ENCODE assay signal across 8 mouse cellular contexts in the genomic region with DNA sequence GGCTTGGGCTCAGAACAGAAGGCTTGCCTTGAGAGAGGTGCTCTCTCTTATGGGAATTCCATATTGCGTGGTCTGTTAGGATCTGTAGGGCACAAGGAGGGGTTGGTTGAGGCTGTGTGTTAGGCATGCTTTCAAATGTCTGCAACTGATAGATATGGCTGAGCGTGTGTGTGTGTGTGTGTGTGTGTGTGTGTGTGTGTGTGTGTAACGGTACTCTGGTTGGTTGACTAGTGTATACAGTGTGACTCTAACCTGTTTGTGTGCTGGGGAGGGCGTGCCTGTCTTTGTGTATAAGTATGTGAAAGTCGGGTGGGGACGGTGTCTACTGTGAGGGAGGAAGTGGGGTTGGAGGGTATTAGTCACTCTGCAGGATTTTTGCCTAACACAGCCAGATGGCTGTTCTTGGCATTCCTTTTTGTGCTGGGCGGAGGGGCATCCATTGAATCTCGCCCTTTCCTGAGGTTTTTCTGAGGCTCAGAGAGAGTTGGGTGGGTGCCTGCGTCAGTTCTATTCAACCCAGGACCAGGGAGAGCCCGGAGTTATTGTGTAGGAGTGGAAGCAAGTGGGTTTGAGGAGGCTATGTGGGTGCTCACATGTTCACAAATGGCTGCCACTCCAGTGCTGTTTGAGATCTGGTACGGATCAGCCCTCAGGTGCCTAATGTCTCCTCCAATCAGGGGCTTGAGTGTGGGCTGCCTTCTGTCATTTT. TPM values are rescaled to one million over a fixed set of nuclear protein-coding genes. Genes with fewer than 3 reads are reported as not detected.
DNase-seq lines count a peak whose midpoint lies in the region; ATAC-seq and TF ChIP-seq lines count a peak whose summit lies in the region.

No protein-coding gene starts in this region.

- TF ChIP-seq CTCF in forebrain, postnatal 0 days (IDR thresholded peaks at IDR 0.05; ENCODE audit: low read depth), result no peak

- H3K9me3 ChIP-seq in ES-E14 (ENCODE audit: control insufficient read depth, insufficient read depth, low read depth, low read length), result no peaks in the 10 kb centered on the region
- H3K9me3 ChIP-seq in forebrain, postnatal 0 days (ENCODE audit: low read length), result no peaks in the 10 kb centered on the region
- no peaks in the 10 kb centered on the region for H3K9me3 ChIP-seq in hindbrain, embryonic 15.5 days

- peak overlapping the region; percentile 85 for H3K4me2 ChIP-seq in forebrain, postnatal 0 days (ENCODE audit: low read depth)
- peak overlapping the region; percentile 70 for H3K4me2 ChIP-seq in hindbrain, embryonic 15.5 days

- H3K4me3 ChIP-seq in ES-E14 (ENCODE audit: insufficient read depth in 1 of 2, low read depth in 1 of 2, low read length in 2 of 2, poor library complexity in 1 of 2, severe bottlenecking in 1 of 2), result peak overlapping the region; percentile 54 to 55
- H3K4me3 ChIP-seq in forebrain, postnatal 0 days (ENCODE audit: low read depth, low read length), result peak overlapping the region; percentile 67
- peak overlapping the region; percentile 57 for H3K4me3 ChIP-seq in hindbrain, embryonic 15.5 days

- 5% methylated on average over 11 of the region's 11 CpGs for WGBS in forebrain, postnatal 0 days
- 22% methylated on average over 11 of the region's 11 CpGs for WGBS in hindbrain, embryonic 15.5 days

- H3K4me1 ChIP-seq in ES-E14 (ENCODE audit: control insufficient read depth in 2 of 2, insufficient read depth in 2 of 2, low read length in 2 of 2, poor library complexity in 1 of 2), result peaks cover 0 to 17% of the 10 kb centered on the region in 2 experiments; a peak in 1 of 4 replicates
- peaks cover 15% of the 10 kb centered on the region for H3K4me1 ChIP-seq in forebrain, postnatal 0 days (ENCODE audit: insufficient read depth)
- peaks cover 42% of the 10 kb centered on the region for H3K4me1 ChIP-seq in hindbrain, embryonic 15.5 days (replicated peaks)

- no peaks in the 10 kb centered on the region for H3K36me3 ChIP-seq in ES-E14 (ENCODE audit: control insufficient read depth, insufficient read depth, low read length, poor library complexity, severe bottlenecking)
- H3K36me3 ChIP-seq in forebrain, postnatal 0 days (ENCODE audit: insufficient read depth), result peaks cover 25% of the 10 kb centered on the region
- peaks cover 22% of the 10 kb centered on the region for H3K36me3 ChIP-seq in hindbrain, embryonic 15.5 days

- H3K9ac ChIP-seq in ES-E14 (ENCODE audit: insufficient read depth, low read depth, low read length, poor library complexity, severe bottlenecking), result peak overlapping the region; percentile 57; the same call in 1 of the 2 replicates
- H3K9ac ChIP-seq in forebrain, postnatal 0 days, result peak overlapping the region; percentile 61
- peak overlapping the region; percentile 65 for H3K9ac ChIP-seq in hindbrain, embryonic 15.5 days

- no peak overlapping the region for H3K27ac ChIP-seq in ES-E14 (ENCODE audit: insufficient read depth, low read depth, low read length, poor library complexity, severe bottlenecking)
- peak overlapping the region; percentile 96 for H3K27ac ChIP-seq in forebrain, postnatal 0 days (ENCODE audit: low read depth, low read length)
- H3K27ac ChIP-seq in hindbrain, embryonic 15.5 days (replicated peaks), result peak overlapping the region; percentile 92

- ATAC-seq in cerebellum, adult (ENCODE audit: insufficient number of reproducible peaks, low FRiP score, low TSS enrichment), result peak; percentile 6; the same call in 1 of the 2 replicates
- ATAC-seq in forebrain, postnatal 0 days, result peak; percentile 65
- peak; percentile 55 for ATAC-seq in hindbrain, embryonic 15.5 days (ENCODE audit: low FRiP score, low read depth)

- H3K27me3 ChIP-seq in forebrain, postnatal 0 days (ENCODE audit: insufficient read depth, low read length), result no peaks in the 10 kb centered on the region
- H3K27me3 ChIP-seq in hindbrain, embryonic 15.5 days, result no peaks in the 10 kb centered on the region

- in situ Hi-C loops in ES-E14 (cut with MboI; ENCODE audit: low sequenced_read_pairs in 2 of 2, unreplicated experiment in 2 of 2), result no loop called here

- no peak for DNase-seq in ES-E14 (ENCODE audit: low read depth, low spot score)
- peak; percentile 82 for DNase-seq in forebrain, postnatal 0 days
- DNase-seq in left cerebral cortex, adult 18-20 months (ENCODE audit: low spot score in 2 of 2), result peak; percentile 82 to 88
- DNase-seq in lung, postnatal 25 days (ENCODE audit: low spot score), result peak; percentile 85
- DNase-seq in right cerebral cortex, postnatal 4 days, result peak; percentile 47
- no peak for DNase-seq in adipocyte (ENCODE audit: low spot score)

TF ChIP-seq in ES-E14, 5 proteins besides CTCF, POLR2A, EP300 and RAD21:
- no peak for TF ChIP-seq HCFC1 (IDR thresholded peaks at IDR 0.05; ENCODE audit: borderline replicate concordance, insufficient read depth, low read length)
- no peak for TF ChIP-seq ZNF384 (IDR thresholded peaks at IDR 0.05; ENCODE audit: low read depth, low read length)
- no peak for TF ChIP-seq MAFK (IDR thresholded peaks at IDR 0.05; ENCODE audit: insufficient read depth, low read depth, low read length)
- no peak for TF ChIP-seq CHD2 (IDR thresholded peaks at IDR 0.05; ENCODE audit: low read depth, low read length)
- TF ChIP-seq ZC3H11A (IDR thresholded peaks at IDR 0.05; ENCODE audit: borderline replicate concordance, low read depth, low read length), result no peak

RNA-seq across cellular contexts. Expression of a gene that starts 0.8 kb away (rescaled TPM):
- 4.0 and 7.1 TPM in 2 replicates for total RNA-seq in ES-E14 (2012; rRNA removed)
- 50.7 and 53.1 TPM in 2 replicates for total RNA-seq in forebrain, postnatal 0 days (2014; rRNA removed)
- 93.3 and 106 TPM in 2 replicates for polyA plus RNA-seq in forebrain, postnatal 0 days (2015; fragmentation: Nextera tagmentation; extraction: Ambion mirVana)
- polyA plus RNA-seq in hindbrain, embryonic 15.5 days (2015; fragmentation: Nextera tagmentation; extraction: Ambion mirVana), result 74.7 and 90.5 TPM in 2 replicates
- total RNA-seq in left cerebral cortex, adult 18-20 months (2021), result 100 to 1,000 TPM; 118 to 125 TPM

RNA-seq across cellular contexts. Expression of a gene that starts 2.6 kb away (rescaled TPM):
- 0.45 and 1.5 TPM in 2 replicates for total RNA-seq in ES-E14 (2012; rRNA removed)
- 5.2 and 6.4 TPM in 2 replicates for total RNA-seq in forebrain, postnatal 0 days (2014; rRNA removed)
- polyA plus RNA-seq in forebrain, postnatal 0 days (2015; fragmentation: Nextera tagmentation; extraction: Ambion mirVana), result 1.6 and 1.9 TPM in 2 replicates
- 2.6 and 3.2 TPM in 2 replicates for polyA plus RNA-seq in hindbrain, embryonic 15.5 days (2015; fragmentation: Nextera tagmentation; extraction: Ambion mirVana)
- total RNA-seq in left cerebral cortex, adult 18-20 months (2021), result 1 to 10 TPM; 4.3 to 5.6 TPM

RNA-seq across cellular contexts. Expression of a gene that starts 27.0 kb away (rescaled TPM):
- total RNA-seq in ES-E14 (2012; rRNA removed), result 0.63 and 1.2 TPM in 2 replicates
- 1.8 and 6.1 TPM in 2 replicates for total RNA-seq in forebrain, postnatal 0 days (2014; rRNA removed)
- 1.4 and 1.7 TPM in 2 replicates for polyA plus RNA-seq in forebrain, postnatal 0 days (2015; fragmentation: Nextera tagmentation; extraction: Ambion mirVana)
- 2.3 and 2.6 TPM in 2 replicates for polyA plus RNA-seq in hindbrain, embryonic 15.5 days (2015; fragmentation: Nextera tagmentation; extraction: Ambion mirVana)
- total RNA-seq in left cerebral cortex, adult 18-20 months (2021), result 1 to 10 TPM; 6.7 to 7.3 TPM

RNA-seq across cellular contexts. Expression of a gene that starts 33.9 kb away (rescaled TPM):
- 30.6 and 31.9 TPM in 2 replicates for total RNA-seq in ES-E14 (2012; rRNA removed)
- 26.6 and 29.3 TPM in 2 replicates for total RNA-seq in forebrain, postnatal 0 days (2014; rRNA removed)
- polyA plus RNA-seq in forebrain, postnatal 0 days (2015; fragmentation: Nextera tagmentation; extraction: Ambion mirVana), result 14.6 and 15.0 TPM in 2 replicates
- polyA plus RNA-seq in hindbrain, embryonic 15.5 days (2015; fragmentation: Nextera tagmentation; extraction: Ambion mirVana), result 25.4 and 28.7 TPM in 2 replicates
- total RNA-seq in left cerebral cortex, adult 18-20 months (2021), result 10 to 100 TPM; 39.9 to 43.2 TPM

RNA-seq across cellular contexts. Expression of a gene that starts 41.8 kb away (rescaled TPM):
- 50.0 and 62.7 TPM in 2 replicates for total RNA-seq in ES-E14 (2012; rRNA removed)
- total RNA-seq in forebrain, postnatal 0 days (2014; rRNA removed), result 60.6 and 62.2 TPM in 2 replicates
- 85.7 and 99.2 TPM in 2 replicates for polyA plus RNA-seq in forebrain, postnatal 0 days (2015; fragmentation: Nextera tagmentation; extraction: Ambion mirVana)
- polyA plus RNA-seq in hindbrain, embryonic 15.5 days (2015; fragmentation: Nextera tagmentation; extraction: Ambion mirVana), result 88.6 and 94.7 TPM in 2 replicates
- total RNA-seq in left cerebral cortex, adult 18-20 months (2021), result 10 to 100 TPM; 38.9 to 44.2 TPM

Comparison
In these comparisons a context has a peak if more than half of its experiments do, and no peak if none do; other contexts are left out.
1. DNase-seq: peak in forebrain, postnatal 0 days (single experiment), left cerebral cortex, adult 18-20 months (2 of 2), lung, postnatal 25 days (single experiment) and right cerebral cortex, postnatal 4 days (single experiment); none in ES-E14 (single experiment) and adipocyte (single experiment).
2. ATAC-seq: peak in every context shown above with its lines; median percentile 65 in forebrain, postnatal 0 days; 55 in hindbrain, embryonic 15.5 days; 6 in cerebellum, adult.
3. Peak in every context shown above with its lines, with median percentiles within 50 percentile points of each other: H3K4me3 ChIP-seq and H3K9ac ChIP-seq.